Mouse (Mus musculus): Measurements from ENCODE around the gene Gm49320. TPM values are rescaled to one million over a fixed set of nuclear protein-coding genes. Genes with fewer than 3 reads are reported as not detected.

Gene Gm49320
- polyA plus RNA-seq, 1 experiment from 2014 or later = 0.34 TPM

- Histone ChIP-seq H3K4me1 (replicated peaks) (no peaks in the 10 kb centered on the region), H3K36me3 (peaks cover 59% of the 10 kb centered on the region), H3K4me2 (replicated peaks) (no peak overlapping the region), H3K9ac (no peak overlapping the region), H3K9me3 (no peaks in the 10 kb centered on the region), H3K4me3 (replicated peaks) (no peak overlapping the region), H3K27ac (no peak overlapping the region), H3K27me3 (replicated peaks) (no peaks in the 10 kb centered on the region)
- WGBS = 75% methylated on average over 15 of the region's 15 CpGs
- peak; percentile 46; the same call in 1 of the 2 replicates for ATAC-seq
Measured at GRCm38 (mm10) chr8:4267627-4268026, 29.0 kb downstream of the Gm49320 start.

GRCm38 (mm10) chr8:4269609-4270008 is 30.9 kb downstream of the Gm49320 start:
- H3K27ac ChIP-seq = no peak overlapping the region
- H3K36me3 ChIP-seq = peaks cover 54% of the 10 kb centered on the region
- 91% methylated on average over 6 of the region's 6 CpGs for WGBS
- H3K27me3 ChIP-seq (replicated peaks) = no peaks in the 10 kb centered on the region
- H3K9ac ChIP-seq = no peak overlapping the region
- H3K9me3 ChIP-seq = no peaks in the 10 kb centered on the region
- no peak overlapping the region for H3K4me3 ChIP-seq (replicated peaks)
- ATAC-seq = no peak
- H3K4me1 ChIP-seq (replicated peaks) = 0 out of 2 replicates have a peak, but pooled peaks cover 3% of the 10 kb centered on the region
- H3K4me2 ChIP-seq (replicated peaks) = no peak overlapping the region

- Histone ChIP-seq H3K4me3 (replicated peaks) (peak within 1 kb of the TSS; percentile 68), H3K4me1 (replicated peaks) (peaks cover 7% of the 10 kb centered on the region; the same call in 1 of the 2 replicates), H3K36me3 (peaks cover 16% of the 10 kb centered on the region; the same call in 1 of the 2 replicates), H3K27ac (peak within 1 kb of the TSS; percentile 13; the same call in 1 of the 2 replicates), H3K9me3 (no peaks in the 10 kb centered on the region), H3K4me2 (replicated peaks) (peak within 1 kb of the TSS; percentile 75), H3K9ac (peak within 1 kb of the TSS; percentile 67), H3K27me3 (replicated peaks) (no peaks in the 10 kb centered on the region)
- WGBS = under 1% methylated on average over 39 of the region's 39 CpGs
- peak; percentile 99 for ATAC-seq
Measured at GRCm38 (mm10) chr8:4275275-4276110, 36.8 kb downstream of the Gm49320 start, which contains the start of gene Timm44. Gene Timm44, minus strand, starts transcription at chr8:4275913.

- Histone ChIP-seq H3K4me2 (replicated peaks) (peak overlapping the region; percentile 75), H3K27ac (peak overlapping the region; percentile 13; the same call in 1 of the 2 replicates), H3K9ac (peak overlapping the region; percentile 48), H3K4me1 (replicated peaks) (peaks cover 7% of the 10 kb centered on the region; the same call in 1 of the 2 replicates), H3K9me3 (no peaks in the 10 kb centered on the region), H3K4me3 (replicated peaks) (peak overlapping the region; percentile 68), H3K27me3 (replicated peaks) (no peaks in the 10 kb centered on the region), H3K36me3 (peaks cover 16% of the 10 kb centered on the region; the same call in 1 of the 2 replicates)
- peak; percentile 64; the same call in 1 of the 2 replicates for ATAC-seq
- WGBS = 25% methylated on average over 9 of the region's 9 CpGs
Measured at GRCm38 (mm10) chr8:4276111-4276465, 37.4 kb downstream of the Gm49320 start.

GRCm38 (mm10) chr8:4292738-4293137 is 54.1 kb downstream of the Gm49320 start:
- no peak overlapping the region for H3K9ac ChIP-seq
- peaks cover 17% of the 10 kb centered on the region for H3K36me3 ChIP-seq
- WGBS = 91% methylated on average over 5 of the region's 5 CpGs
- H3K27ac ChIP-seq = no peak overlapping the region
- H3K4me2 ChIP-seq (replicated peaks) = no peak overlapping the region
- H3K4me1 ChIP-seq (replicated peaks) = no peaks in the 10 kb centered on the region
- no peaks in the 10 kb centered on the region for H3K27me3 ChIP-seq (replicated peaks)
- no peak for ATAC-seq
- H3K4me3 ChIP-seq (replicated peaks) = no peak overlapping the region
- H3K9me3 ChIP-seq = no peaks in the 10 kb centered on the region

- WGBS = 86% methylated on average over 4 of the region's 4 CpGs
Measured at GRCm38 (mm10) chr8:4297822-4298221, 59.2 kb downstream of the Gm49320 start.

More at GRCm38 (mm10) chr8:4297822-4298221, 59.2 kb downstream of the Gm49320 start:
- H3K4me2 ChIP-seq (replicated peaks) = no peak overlapping the region
- no peak overlapping the region for H3K4me3 ChIP-seq (replicated peaks)
- H3K4me1 ChIP-seq (replicated peaks) = no peaks in the 10 kb centered on the region
- no peaks in the 10 kb centered on the region for H3K27me3 ChIP-seq (replicated peaks)
- peaks cover 38% of the 10 kb centered on the region for H3K36me3 ChIP-seq
- H3K9me3 ChIP-seq = no peaks in the 10 kb centered on the region
- H3K9ac ChIP-seq = no peak overlapping the region
- no peak overlapping the region for H3K27ac ChIP-seq
- no peak for ATAC-seq

Other genes with a start within 250 kb of the Gm49320 start
- not detected in 2 replicates for gene Cd209f, start 133.0 kb upstream of the Gm49320 start, polyA plus RNA-seq (2015; fragmentation: Nextera tagmentation; extraction: Ambion mirVana)
- gene Cd209g, start 104.8 kb upstream of the Gm49320 start, polyA plus RNA-seq (2015; fragmentation: Nextera tagmentation; extraction: Ambion mirVana) = not detected in 2 replicates
- gene Evi5l, start 72.3 kb upstream of the Gm49320 start, polyA plus RNA-seq (2015; fragmentation: Nextera tagmentation; extraction: Ambion mirVana) = 18.9 and 19.3 TPM in 2 replicates
- gene Prr36, start 21.4 kb upstream of the Gm49320 start, polyA plus RNA-seq (2015; fragmentation: Nextera tagmentation; extraction: Ambion mirVana) = 3.9 and 4.3 TPM in 2 replicates
- gene Lrrc8e, start 12.0 kb upstream of the Gm49320 start, polyA plus RNA-seq (2015; fragmentation: Nextera tagmentation; extraction: Ambion mirVana) = 2.2 and 2.8 TPM in 2 replicates
- gene Map2k7, start 125 bp upstream of the Gm49320 start, polyA plus RNA-seq (2015; fragmentation: Nextera tagmentation; extraction: Ambion mirVana) = 24.1 and 25.3 TPM in 2 replicates
- gene Tgfbr3l, start 9.3 kb downstream of the Gm49320 start, polyA plus RNA-seq (2015; fragmentation: Nextera tagmentation; extraction: Ambion mirVana) = 2.3 and 3.0 TPM in 2 replicates
- gene Snapc2, start 14.2 kb downstream of the Gm49320 start, polyA plus RNA-seq (2015; fragmentation: Nextera tagmentation; extraction: Ambion mirVana) = 46.0 and 46.2 TPM in 2 replicates
- gene Ctxn1, start 20.4 kb downstream of the Gm49320 start, polyA plus RNA-seq (2015; fragmentation: Nextera tagmentation; extraction: Ambion mirVana) = 63.1 and 63.9 TPM in 2 replicates
- 65.8 and 69.7 TPM in 2 replicates for gene Timm44, start 37.0 kb downstream of the Gm49320 start, polyA plus RNA-seq (2015; fragmentation: Nextera tagmentation; extraction: Ambion mirVana)
- gene Ccl25, start 86.3 kb downstream of the Gm49320 start, polyA plus RNA-seq (2015; fragmentation: Nextera tagmentation; extraction: Ambion mirVana) = 88.5 and 103 TPM in 2 replicates
- gene Elavl1, start 86.5 kb downstream of the Gm49320 start, polyA plus RNA-seq (2015; fragmentation: Nextera tagmentation; extraction: Ambion mirVana) = 201 and 230 TPM in 2 replicates

All from intestine, embryonic 15.5 days (tissue).